Mouse (Mus musculus) gastrocnemius, postnatal 10 days (tissue): ENCODE measurements at regions not wholly inside any gene's neighbourhood (a gene's known extent, or its start where the extent isn't known, plus 50 kb on each side); places are given as distances from the start of the nearest gene placed in this dataset.

ENCODE experiments used
- DNase-seq: peaks from one replicate; pipeline ENCODE4 v3.0.0; 2021; ENCODE audit warnings: mixed read lengths

GRCm38 (mm10) chr5:74943737-74944403 is 100.7 kb downstream of the Chic2 start:
- DNase-seq = peak; percentile 79

- peak; percentile 27 for DNase-seq
Observed at GRCm38 (mm10) chr5:74941426-74941825, 103.1 kb downstream of the Chic2 start.

DNA sequence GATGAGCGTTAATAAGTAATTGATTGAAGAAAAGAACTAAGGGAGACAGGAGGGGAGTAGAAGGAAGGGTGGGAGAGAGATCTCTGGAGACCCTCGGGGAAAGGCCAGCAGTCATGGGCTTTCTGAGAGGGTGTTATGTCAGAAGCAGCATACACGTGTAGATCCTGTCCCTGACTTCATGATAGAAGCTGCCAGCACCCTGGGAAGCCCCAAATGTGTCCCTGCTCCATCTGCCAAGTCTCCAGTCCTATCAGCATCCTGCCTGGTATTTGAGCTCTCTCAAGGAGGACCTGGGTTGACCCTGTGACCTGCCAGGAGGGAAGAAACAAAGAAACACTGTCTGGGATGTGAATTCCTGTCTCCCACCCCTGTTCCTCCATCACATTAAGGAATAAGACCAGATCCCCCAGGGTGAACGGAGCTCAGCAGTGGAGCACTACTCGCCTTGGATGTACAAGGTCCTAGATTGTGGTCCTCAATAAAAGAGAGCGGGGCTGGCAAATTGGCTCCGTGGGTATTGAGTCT is 107.1 kb downstream of the Chic2 start:
- DNase-seq = no peak

GRCm38 (mm10) chr5:74936087-74936486 is 108.5 kb downstream of the Chic2 start:
- no peak for DNase-seq

- no peak for DNase-seq
Observed at GRCm38 (mm10) chr5:74935676-74936075, 108.9 kb downstream of the Chic2 start.

GRCm38 (mm10) chr5:74933276-74933675 is 111.3 kb downstream of the Chic2 start:
- no peak for DNase-seq

GRCm38 (mm10) chr5:74932206-74932605 is 112.4 kb downstream of the Chic2 start:
- no peak for DNase-seq

GRCm38 (mm10) chr5:74931765-74932164 is 112.8 kb downstream of the Chic2 start:
- DNase-seq = no peak

GRCm38 (mm10) chr5:74927543-74927942 is 117.0 kb downstream of the Chic2 start:
- DNase-seq = no peak

- DNase-seq = no peak
Observed at GRCm38 (mm10) chr5:74925769-74926168, 118.8 kb downstream of the Chic2 start.

GRCm38 (mm10) chr5:74924031-74924533 is 120.5 kb downstream of the Chic2 start:
- no peak for DNase-seq

DNA sequence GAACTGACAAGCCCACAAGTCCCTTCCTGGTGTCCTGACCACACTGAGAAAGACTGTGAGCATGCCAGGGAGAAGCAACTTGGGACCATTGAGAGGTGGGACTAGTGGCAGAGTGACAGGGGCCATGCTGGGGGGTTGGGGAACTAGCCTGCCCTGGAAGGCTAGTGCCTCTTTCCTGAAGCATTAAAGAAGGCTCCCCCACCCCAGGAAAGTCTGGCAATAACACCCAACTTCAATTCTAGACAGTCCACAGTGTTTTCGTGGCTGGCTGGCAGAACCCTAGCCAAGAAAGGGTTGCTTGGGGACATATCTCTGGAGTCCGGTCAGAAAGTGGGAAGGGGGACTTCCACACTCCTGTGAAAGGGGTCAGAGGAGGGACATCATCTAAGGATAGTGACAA is 121.2 kb downstream of the Chic2 start:
- no peak for DNase-seq

DNA sequence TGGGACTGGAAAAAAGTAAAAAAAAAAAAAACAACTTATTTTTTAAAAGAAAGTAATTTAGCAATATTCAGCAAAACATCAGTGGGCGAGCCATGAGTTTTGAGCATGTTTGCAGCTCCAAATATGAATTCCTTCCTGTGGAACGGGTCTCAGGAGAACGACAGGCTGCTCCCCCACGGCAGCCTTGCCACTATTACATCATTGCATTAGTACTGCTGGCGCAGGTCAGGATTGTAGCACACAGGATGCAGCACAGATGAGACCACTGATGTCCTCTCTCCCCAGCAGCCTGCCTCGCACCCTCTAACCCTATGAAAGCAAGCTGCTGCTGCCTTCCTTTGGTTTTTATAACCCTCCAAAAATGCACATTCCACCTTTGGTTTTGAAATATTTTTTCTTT is 121.7 kb downstream of the Chic2 start:
- DNase-seq = no peak

DNA sequence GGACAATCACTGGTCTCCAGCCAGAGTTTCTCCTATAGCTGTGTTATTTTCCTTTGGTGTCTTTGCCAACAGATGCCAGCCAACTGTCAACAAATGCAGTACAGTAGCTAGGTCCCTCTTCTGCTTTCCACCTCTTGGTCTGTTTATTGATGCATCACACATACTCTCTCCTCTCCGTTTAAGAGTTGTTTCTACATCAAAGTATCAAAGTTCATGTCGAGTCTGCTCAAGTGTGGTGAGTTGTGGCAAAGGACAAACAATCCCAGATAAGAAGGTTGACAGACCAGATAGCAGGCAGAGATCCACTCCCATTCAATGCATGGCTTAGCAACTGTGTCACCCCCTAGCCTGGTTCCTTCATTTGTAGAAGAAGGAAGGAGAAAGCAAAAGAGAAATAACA is 123.6 kb downstream of the Chic2 start:
- no peak for DNase-seq

DNA sequence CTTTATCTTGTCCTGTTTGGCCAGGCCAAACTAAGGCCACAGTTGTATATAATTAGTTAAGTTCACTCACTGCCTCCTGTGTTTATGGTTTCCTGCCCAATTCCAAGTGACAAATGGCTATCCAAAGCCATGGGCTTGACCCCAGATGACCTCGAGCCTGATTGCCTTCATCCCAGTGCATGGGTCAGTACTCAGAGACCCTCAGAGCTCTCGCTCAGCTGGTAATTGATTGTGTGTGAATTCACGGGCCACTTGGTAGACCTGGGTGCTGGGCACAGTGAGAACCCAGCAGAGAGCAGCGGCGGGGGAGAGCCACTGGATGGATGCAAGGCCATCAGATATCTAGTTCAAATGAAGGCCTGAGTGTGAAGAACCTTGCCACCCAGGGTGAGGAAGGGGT is 124.1 kb downstream of the Chic2 start:
- no peak for DNase-seq

DNA sequence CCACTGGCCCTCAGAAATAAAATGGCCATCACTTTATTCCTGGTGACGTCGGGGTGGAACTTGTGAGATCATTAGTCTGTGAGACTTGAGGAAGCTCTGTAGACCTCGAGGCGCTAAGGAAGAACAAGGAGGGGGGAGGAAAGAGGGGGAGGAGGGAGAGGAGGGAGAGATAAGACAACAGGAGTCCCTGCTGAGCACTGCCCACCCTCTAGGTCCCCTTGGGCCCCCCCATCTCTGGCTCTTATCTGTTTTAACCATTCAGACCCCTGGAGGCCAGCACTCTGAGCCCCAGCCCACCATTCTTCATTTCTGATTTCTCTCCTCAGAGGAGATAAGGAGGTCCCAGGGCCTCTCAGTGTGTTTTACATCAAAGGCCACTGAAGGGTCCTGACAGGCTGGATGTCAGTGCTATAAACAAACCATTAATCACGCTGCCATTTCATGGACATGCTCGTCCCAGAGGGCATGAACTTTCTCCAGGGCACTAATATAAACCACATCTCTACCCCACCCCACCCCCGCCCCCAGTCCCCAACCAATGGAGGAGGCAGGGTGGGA is 139.0 kb downstream of the Chic2 start:
- no peak for DNase-seq

- no peak for DNase-seq
Observed at GRCm38 (mm10) chr5:74904927-74905503, 139.6 kb downstream of the Chic2 start.

- DNase-seq = no peak
Observed at GRCm38 (mm10) chr5:74904327-74904726, 140.2 kb downstream of the Chic2 start.

DNA sequence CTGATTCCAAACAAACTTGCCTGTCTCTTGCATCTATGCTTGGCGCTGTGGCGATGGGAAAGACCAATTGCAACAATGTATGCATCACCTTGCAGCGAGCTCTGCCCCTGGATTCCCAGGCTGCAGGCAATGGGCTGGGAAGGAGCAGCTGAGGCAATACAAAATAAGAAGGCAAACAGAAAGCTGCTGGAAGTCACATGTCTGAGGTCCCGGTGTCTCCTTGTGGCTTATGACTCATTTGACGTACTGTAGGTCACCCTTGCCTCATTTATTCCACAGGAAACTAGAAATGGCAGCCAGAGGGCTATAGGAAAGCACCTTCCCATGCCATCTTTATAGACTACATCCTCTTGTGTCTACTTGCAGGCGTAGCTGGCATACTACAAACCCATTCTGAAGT is 140.9 kb downstream of the Chic2 start:
- DNase-seq = no peak

DNA sequence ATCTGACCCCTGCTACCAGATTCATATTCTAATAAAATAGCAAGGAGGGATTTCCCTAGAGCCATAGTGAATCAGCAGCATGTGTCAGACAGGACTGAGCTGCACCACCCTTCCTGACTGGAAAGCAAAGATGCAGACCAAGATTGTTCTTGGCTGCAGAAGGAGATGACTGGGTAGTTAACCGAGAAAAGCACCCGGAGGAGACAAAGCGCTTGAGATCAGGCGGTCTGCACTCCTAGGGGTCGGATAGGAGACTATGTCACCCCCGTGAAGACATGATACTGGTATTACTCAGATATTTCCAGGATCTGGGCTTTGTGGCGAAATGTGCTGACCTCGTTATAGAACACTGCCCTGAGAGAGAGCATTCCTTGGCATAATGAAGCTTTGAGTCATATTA is 147.4 kb downstream of the Chic2 start:
- DNase-seq = no peak

- DNase-seq = no peak
Observed at GRCm38 (mm10) chr5:74893276-74893675, 151.3 kb downstream of the Chic2 start.

DNA sequence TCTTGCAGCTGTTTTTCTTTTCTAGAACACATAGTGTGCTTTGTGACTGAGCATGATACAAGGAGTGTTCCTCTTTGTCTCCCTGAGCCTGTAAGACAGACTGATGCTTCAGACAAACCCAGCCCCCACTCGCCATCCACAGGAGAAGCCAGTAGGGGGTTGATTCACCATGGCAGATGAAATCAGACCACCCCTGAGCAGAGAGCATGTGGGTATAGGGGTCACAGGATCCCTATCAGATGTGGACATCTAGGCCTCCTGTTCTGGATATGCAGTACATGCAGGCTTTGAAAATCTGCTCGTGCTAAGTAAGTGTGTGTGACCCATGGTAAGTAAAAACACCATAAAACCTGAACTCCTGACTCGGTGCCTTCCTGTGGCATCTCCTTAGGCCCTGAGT is 153.0 kb downstream of the Chic2 start:
- DNase-seq = no peak

DNA sequence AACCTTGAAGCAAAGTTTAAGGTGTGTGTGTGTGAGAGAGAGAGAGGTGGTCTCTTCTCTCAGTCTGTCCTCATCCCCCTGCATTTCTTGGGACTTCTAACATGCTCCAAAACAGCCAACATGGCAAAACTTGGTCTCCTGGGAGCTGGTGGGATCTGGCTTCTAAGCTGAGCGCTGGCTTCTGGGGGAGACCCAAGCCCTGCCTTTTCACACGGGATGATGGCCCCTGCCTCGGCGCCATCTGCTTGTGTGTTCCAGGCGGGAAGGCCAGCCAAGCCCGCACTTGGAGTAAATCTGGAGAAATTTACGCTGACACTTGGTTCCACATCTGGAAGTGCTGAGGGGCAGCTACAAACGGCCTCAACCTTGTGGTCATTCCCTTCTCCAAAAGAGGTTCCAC is 155.6 kb downstream of the Chic2 start:
- DNase-seq = peak; percentile 18

- DNase-seq = no peak
Observed at GRCm38 (mm10) chr5:74885958-74886357, 158.6 kb downstream of the Chic2 start.
